Mouse (Mus musculus) small intestine, adult 2 months (tissue): ENCODE measurements around the gene Ccnk.

Source experiments
- CTCF ChIP-seq: fragments of 200-500 bp; IDR thresholded peaks from 2 replicates; pipeline ENCODE4 v1.5.1; 2012; ENCODE audit warnings: low read depth, mild to moderate bottlenecking, control low read depth, inconsistent platforms, low read length, moderate library complexity, mixed read lengths; ENCODE audit not compliant: insufficient replicate concordance, insufficient read length; ENCODE audit errors: extremely low read depth
- POLR2A ChIP-seq: fragments of 200-500 bp; IDR thresholded peaks from 2 replicates; pipeline ENCODE4 v1.6.1; 2012; ENCODE audit warnings: low read depth, mild to moderate bottlenecking, control low read depth, inconsistent platforms, low read length, moderate library complexity

GRCm38 (mm10) chr12:108206641-108207040 is 27.3 kb downstream of the Ccnk start:
- TF ChIP-seq POLR2A (no peak), CTCF (peak; percentile 84; the same call in 1 of the 2 replicates)
